Mouse (Mus musculus) hindbrain, embryonic 16.5 days (tissue): ENCODE data around the gene Fxr2. TPM values are rescaled to one million over a fixed set of nuclear protein-coding genes. Genes with fewer than 3 reads are reported as not detected.
"Not testable (repeated sequence)": the region's sequence is repeated elsewhere in the genome, so short reads cannot be mapped to it uniquely, and the experiment has no call there.

Experiments used
- ATAC-seq: fragments of 200-750 bp; cut with Nextera tagmentation; 2 replicates; pipeline ENCODE4 v1.8.0; 2017; ENCODE audit warnings: moderate TSS enrichment, moderate library complexity
- H3K27ac ChIP-seq: fragments of 300-500 bp; sonication (generic); 2 replicates; pipeline ENCODE4 v1.5.1; 2014; ENCODE audit warnings: low read depth, mild to moderate bottlenecking, control low read depth, low read length, moderate library complexity
- H3K27me3 ChIP-seq: fragments of 300-500 bp; sonication (generic); replicated peaks from 2 replicates; pipeline ENCODE4 v1.6.1; 2014; ENCODE audit warnings: low read length; ENCODE audit not compliant: control insufficient read depth, insufficient read depth
- H3K36me3 ChIP-seq: fragments of 300-500 bp; sonication (generic); 2 replicates; pipeline ENCODE4 v1.6.1; 2014; ENCODE audit warnings: mild to moderate bottlenecking, low read length, moderate library complexity, mixed read lengths; ENCODE audit not compliant: control insufficient read depth, insufficient read depth
- H3K4me1 ChIP-seq: fragments of 300-500 bp; sonication (generic); 2 replicates; pipeline ENCODE4 v1.6.1; 2014; ENCODE audit warnings: low read depth, low read length; ENCODE audit not compliant: control insufficient read depth, insufficient read depth
- H3K4me2 ChIP-seq: fragments of 300-500 bp; sonication (generic); 2 replicates; pipeline ENCODE4 v1.6.1; 2014; ENCODE audit warnings: mild to moderate bottlenecking, low read length, control low read depth, moderate library complexity
- H3K4me3 ChIP-seq: fragments of 300-500 bp; sonication (generic); 2 replicates; pipeline ENCODE4 v1.5.1; 2014; ENCODE audit warnings: mild to moderate bottlenecking, low read length, control low read depth, moderate library complexity
- H3K9ac ChIP-seq: fragments of 300-500 bp; sonication (generic); 2 replicates; pipeline ENCODE4 v1.6.1; 2014; ENCODE audit warnings: low read depth, mild to moderate bottlenecking, control low read depth, low read length, moderate library complexity
- H3K9me3 ChIP-seq: fragments of 300-500 bp; sonication (generic); 2 replicates; pipeline ENCODE4 v1.6.1; 2014; ENCODE audit warnings: mild to moderate bottlenecking, low read length, moderate library complexity; ENCODE audit not compliant: control insufficient read depth
- WGBS: fragments of 180-500 bp; shearing (Covaris S2); extraction: QIAGEN DNeasy Blood & Tissue Kit; methylation state at CpG from one replicate; pipeline ENCODE4 v1.1.7; 2014; 5-methylcytosine and 5-hydroxymethylcytosine counted together
- polyA plus RNA-seq: library from polyadenylated mRNA; unstranded; fragments of >200 nt; fragmentation: Nextera tagmentation; extraction: Ambion mirVana; gene quantifications from 2 replicates; pipeline ENCODE4 v1.2.1, GENCODE M21; 2015

Gene Fxr2
- polyA plus RNA-seq, 1 experiment from 2014 or later: 32.1 TPM

- no peaks in the 10 kb centered on the region for H3K9me3 ChIP-seq
- 83% methylated on average over 5 of the region's 5 CpGs for WGBS
- ATAC-seq: no peak
- H3K4me2 ChIP-seq: no peak within 1 kb of the TSS
- no peak within 1 kb of the TSS for H3K4me3 ChIP-seq
- no peak within 1 kb of the TSS for H3K27ac ChIP-seq
- H3K36me3 ChIP-seq: no peaks in the 10 kb centered on the region
- H3K27me3 ChIP-seq: no peaks in the 10 kb centered on the region
- H3K9ac ChIP-seq: no peak within 1 kb of the TSS
- H3K4me1 ChIP-seq: peaks cover 7% of the 10 kb centered on the region
Measured at GRCm38 (mm10) chr11:69617805-69618204, 15.0 kb upstream of the Fxr2 start, which contains the start of gene Shbg. Gene Shbg (minus strand): TSS chr11:69617905.

DNA sequence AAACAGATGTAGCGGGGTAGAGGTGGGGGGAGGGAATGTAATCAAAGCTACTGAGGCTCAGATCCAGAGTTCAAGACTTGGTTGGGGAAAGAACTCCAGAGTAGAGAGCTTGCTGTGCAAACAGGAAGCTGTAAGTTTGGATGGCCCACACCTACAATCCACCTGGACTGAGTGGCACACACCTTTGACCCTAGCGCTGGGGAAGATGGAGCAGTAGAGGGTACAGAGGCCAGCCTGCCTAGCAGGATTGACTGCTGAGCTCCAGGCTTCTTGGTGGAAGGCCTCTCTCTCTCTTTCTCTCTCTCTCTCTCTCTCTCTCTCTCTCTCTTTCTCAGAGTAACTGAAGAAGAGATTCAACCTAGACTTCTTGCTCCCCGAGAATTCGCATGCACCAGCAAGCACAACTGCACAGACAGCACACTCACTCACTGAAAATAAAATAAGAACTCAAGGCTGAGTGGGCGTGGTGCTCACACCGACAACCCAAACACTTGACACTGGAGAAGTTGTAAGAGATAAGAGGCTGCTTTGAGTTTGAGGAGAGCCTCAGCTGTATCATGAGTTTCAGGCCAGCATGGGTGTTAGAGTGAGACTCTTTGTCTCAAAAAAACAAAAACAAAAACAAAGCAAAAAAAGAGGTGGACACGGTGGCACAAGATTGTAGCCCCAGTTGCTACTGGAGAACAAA, 12.3 kb upstream of the Fxr2 start:
- Histone ChIP-seq H3K4me3 (no peak overlapping the region), H3K9ac (no peak overlapping the region), H3K27me3 (no peaks in the 10 kb centered on the region), H3K36me3 (no peaks in the 10 kb centered on the region), H3K27ac (no peak overlapping the region), H3K4me1 (peaks cover 9% of the 10 kb centered on the region), H3K9me3 (no peaks in the 10 kb centered on the region), H3K4me2 (no peak overlapping the region)
- WGBS: 88% methylated on average over 7 of the region's 7 CpGs
- ATAC-seq: no peak

DNA sequence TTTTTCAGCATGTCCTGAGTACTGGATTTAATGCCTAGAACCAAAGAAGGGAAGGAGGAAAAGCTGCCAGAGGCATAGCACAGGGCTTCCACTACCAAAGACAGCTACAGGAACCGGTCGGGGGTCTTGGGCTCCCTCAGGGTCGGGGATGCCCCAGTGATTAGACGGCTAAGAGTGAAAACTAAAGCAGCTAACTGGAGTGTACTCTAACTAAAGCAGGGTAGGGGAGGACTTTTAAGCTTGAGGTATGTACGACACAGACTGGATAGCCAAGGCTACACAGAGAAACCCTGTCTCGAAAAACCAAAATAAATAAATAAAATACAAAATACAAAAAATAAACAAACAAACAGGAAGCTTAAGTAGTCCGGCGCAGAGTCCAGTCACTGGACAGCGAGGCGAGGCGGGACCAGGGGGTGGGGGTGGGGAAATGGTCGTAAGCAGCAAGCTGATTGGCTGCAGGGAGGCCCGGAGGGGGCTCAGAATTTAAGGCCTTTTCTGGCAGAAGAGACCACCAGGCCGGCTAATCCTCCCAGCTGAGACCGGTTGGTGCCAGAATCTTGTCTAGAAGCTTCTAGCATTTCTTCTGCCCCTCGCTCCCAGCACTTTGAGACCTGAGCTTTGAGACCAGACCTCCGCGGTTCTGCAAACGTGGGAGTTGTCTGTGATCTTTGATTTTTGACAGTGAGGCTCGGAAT, 11.1 kb upstream of the Fxr2 start, which contains the start of gene Sat2:
Sat2 (plus strand) TSS at position 454 of the 698 bp plus-strand sequence.
- WGBS: 0% methylated on average over 20 of the region's 20 CpGs
- Histone ChIP-seq H3K4me1 (peaks cover 9% of the 10 kb centered on the region), H3K9me3 (no peaks in the 10 kb centered on the region), H3K27me3 (no peaks in the 10 kb centered on the region), H3K4me2 (peak within 1 kb of the TSS; percentile 83), H3K4me3 (peak within 1 kb of the TSS; percentile 59), H3K9ac (peak within 1 kb of the TSS; percentile 80), H3K36me3 (no peaks in the 10 kb centered on the region), H3K27ac (peak within 1 kb of the TSS; percentile 81)
- peak; percentile 92 for ATAC-seq

GRCm38 (mm10) chr11:69622406-69622805, 10.4 kb upstream of the Fxr2 start:
- WGBS: 34% methylated on average over 6 of the region's 6 CpGs
- Histone ChIP-seq H3K36me3 (no peaks in the 10 kb centered on the region), H3K4me2 (peak overlapping the region; percentile 83), H3K4me1 (peaks cover 9% of the 10 kb centered on the region), H3K27me3 (no peaks in the 10 kb centered on the region), H3K27ac (peak overlapping the region; percentile 81), H3K4me3 (peak overlapping the region; percentile 59), H3K9me3 (no peaks in the 10 kb centered on the region), H3K9ac (peak overlapping the region; percentile 80)
- peak; percentile 32 for ATAC-seq

GRCm38 (mm10) chr11:69623006-69623405, 9.8 kb upstream of the Fxr2 start:
- 62% methylated on average over 4 of the region's 4 CpGs for WGBS
- no peak for ATAC-seq
- no peaks in the 10 kb centered on the region for H3K27me3 ChIP-seq
- no peaks in the 10 kb centered on the region for H3K9me3 ChIP-seq
- H3K36me3 ChIP-seq: no peaks in the 10 kb centered on the region
- no peak overlapping the region for H3K27ac ChIP-seq
- H3K4me3 ChIP-seq: no peak overlapping the region; the same call in 1 of the 2 replicates
- H3K9ac ChIP-seq: no peak overlapping the region; the same call in 1 of the 2 replicates
- H3K4me2 ChIP-seq: peak overlapping the region; percentile 83
- peaks cover 9% of the 10 kb centered on the region for H3K4me1 ChIP-seq

GRCm38 (mm10) chr11:69624339-69624738, 8.5 kb upstream of the Fxr2 start:
- not testable (repeated sequence) for H3K4me1 ChIP-seq, H3K36me3 ChIP-seq, ATAC-seq, H3K9ac ChIP-seq, H3K4me2 ChIP-seq, H3K27ac ChIP-seq, H3K27me3 ChIP-seq, H3K9me3 ChIP-seq, H3K4me3 ChIP-seq
- 93% methylated on average over 2 of the region's 2 CpGs for WGBS

GRCm38 (mm10) chr11:69628286-69628685, 4.5 kb upstream of the Fxr2 start:
- Histone ChIP-seq H3K9me3 (no peaks in the 10 kb centered on the region), H3K4me1 (peaks cover 3% of the 10 kb centered on the region; the same call in 1 of the 2 replicates), H3K4me2 (no peak overlapping the region), H3K27me3 (no peaks in the 10 kb centered on the region), H3K27ac (no peak overlapping the region), H3K4me3 (no peak overlapping the region), H3K9ac (no peak overlapping the region), H3K36me3 (no peaks in the 10 kb centered on the region)
- WGBS: 38% methylated on average over 6 of the region's 6 CpGs
- ATAC-seq: no peak

DNA sequence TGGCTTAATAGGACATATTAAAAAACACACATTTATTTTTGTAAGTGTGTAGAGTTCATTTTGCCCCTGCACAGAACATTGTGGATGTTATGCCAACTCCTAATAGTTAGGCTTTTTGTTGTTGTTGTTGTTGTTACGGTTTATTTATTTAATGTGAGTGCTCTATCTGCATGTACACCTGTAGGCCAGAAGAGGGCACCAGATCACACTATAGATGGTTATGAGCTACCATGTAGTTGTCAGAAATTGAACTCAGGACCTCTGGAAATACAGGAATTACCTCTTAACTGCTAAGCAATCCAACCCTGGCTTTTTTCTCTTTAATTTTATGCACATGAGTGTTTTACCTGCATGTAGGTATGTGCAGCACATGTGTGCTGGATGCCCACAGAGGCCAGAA, 3.0 kb upstream of the Fxr2 start:
- ATAC-seq: no peak
- no peak overlapping the region for H3K9ac ChIP-seq
- no peak overlapping the region for H3K4me2 ChIP-seq
- H3K4me1 ChIP-seq: peaks cover 15% of the 10 kb centered on the region
- WGBS: 52% methylated on average over 1 of the region's 1 CpGs
- no peaks in the 10 kb centered on the region for H3K36me3 ChIP-seq
- H3K27me3 ChIP-seq: no peaks in the 10 kb centered on the region
- H3K4me3 ChIP-seq: no peak overlapping the region
- H3K27ac ChIP-seq: no peak overlapping the region
- no peaks in the 10 kb centered on the region for H3K9me3 ChIP-seq

GRCm38 (mm10) chr11:69633128-69633866, 507 bp downstream of the Fxr2 start:
- peak overlapping the region; percentile 88 for H3K4me3 ChIP-seq
- no peaks in the 10 kb centered on the region for H3K9me3 ChIP-seq
- under 1% methylated on average over 33 of the region's 50 CpGs for WGBS
- H3K36me3 ChIP-seq: no peaks in the 10 kb centered on the region
- ATAC-seq: peak; percentile 32
- peak overlapping the region; percentile 84 for H3K4me2 ChIP-seq
- H3K27ac ChIP-seq: peak overlapping the region; percentile 90
- peak overlapping the region; percentile 86 for H3K9ac ChIP-seq
- no peaks in the 10 kb centered on the region for H3K27me3 ChIP-seq
- H3K4me1 ChIP-seq: peaks cover 25% of the 10 kb centered on the region
